Mouse (Mus musculus): ENCODE results near the gene Abca17. TPM values are rescaled to one million over a fixed set of nuclear protein-coding genes. Genes with fewer than 3 reads are reported as not detected.

Abca17 gene
- polyA plus RNA-seq, 1 experiment from 2014 or later, result not detected

GRCm38 (mm10) chr17:24320826-24321225 lies 30.0 kb downstream of the Abca17 start:
- 74% methylated on average over 3 of the region's 3 CpGs for WGBS
- no peak for DNase-seq (ENCODE audit: low spot score)
- ATAC-seq (replicated peaks; ENCODE audit: low FRiP score), result no peak

GRCm38 (mm10) chr17:24307500-24307899 lies 43.4 kb downstream of the Abca17 start:
- Histone ChIP-seq H3K36me3 (ENCODE audit: control insufficient read depth, insufficient read depth, low read length) (no peaks in the 10 kb centered on the region), H3K27me3 (replicated peaks; ENCODE audit: control insufficient read depth, insufficient read depth, low read length) (no peaks in the 10 kb centered on the region), H3K4me1 (replicated peaks; ENCODE audit: control insufficient read depth, insufficient read depth, low read length) (no peaks in the 10 kb centered on the region), H3K4me2 (no peak overlapping the region), H3K4me3 (ENCODE audit: low read depth, low read length) (no peak overlapping the region), H3K9me3 (ENCODE audit: control insufficient read depth, low read length) (no peaks in the 10 kb centered on the region), H3K9ac (ENCODE audit: low read depth, low read length) (no peak overlapping the region), H3K27ac (ENCODE audit: low read depth, low read length) (no peak overlapping the region)
- WGBS, result 28% methylated on average over 4 of the region's 4 CpGs
- DNase-seq (ENCODE audit: low spot score) (no peak), ATAC-seq (replicated peaks; ENCODE audit: low FRiP score) (no peak)

More at GRCm38 (mm10) chr17:24320826-24321225, 30.0 kb downstream of the Abca17 start:
- no peaks in the 10 kb centered on the region for H3K27me3 ChIP-seq (replicated peaks; ENCODE audit: control insufficient read depth, insufficient read depth, low read length)
- no peak overlapping the region for H3K4me2 ChIP-seq
- no peaks in the 10 kb centered on the region for H3K4me1 ChIP-seq (replicated peaks; ENCODE audit: control insufficient read depth, insufficient read depth, low read length)
- H3K36me3 ChIP-seq (ENCODE audit: control insufficient read depth, insufficient read depth, low read length), result no peaks in the 10 kb centered on the region
- H3K4me3 ChIP-seq (ENCODE audit: low read depth, low read length), result no peak overlapping the region
- 0 out of 2 replicates have a peak, but pooled peaks cover 3% of the 10 kb centered on the region for H3K9me3 ChIP-seq (ENCODE audit: control insufficient read depth, low read length)
- no peak overlapping the region for H3K27ac ChIP-seq (ENCODE audit: low read depth, low read length)
- no peak overlapping the region for H3K9ac ChIP-seq (ENCODE audit: low read depth, low read length)

- no peak overlapping the region for H3K4me2 ChIP-seq
- H3K9ac ChIP-seq (ENCODE audit: low read depth, low read length), result no peak overlapping the region
- DNase-seq (ENCODE audit: low spot score) (no peak), ATAC-seq (replicated peaks; ENCODE audit: low FRiP score) (no peak)
- no peak overlapping the region for H3K27ac ChIP-seq (ENCODE audit: low read depth, low read length)
- 64% methylated on average over 4 of the region's 4 CpGs for WGBS
- no peaks in the 10 kb centered on the region for H3K4me1 ChIP-seq (replicated peaks; ENCODE audit: control insufficient read depth, insufficient read depth, low read length)
- H3K36me3 ChIP-seq (ENCODE audit: control insufficient read depth, insufficient read depth, low read length), result no peaks in the 10 kb centered on the region
- no peaks in the 10 kb centered on the region for H3K27me3 ChIP-seq (replicated peaks; ENCODE audit: control insufficient read depth, insufficient read depth, low read length)
- H3K9me3 ChIP-seq (ENCODE audit: control insufficient read depth, low read length), result no peaks in the 10 kb centered on the region
- no peak overlapping the region for H3K4me3 ChIP-seq (ENCODE audit: low read depth, low read length)
Measured at GRCm38 (mm10) chr17:24300651-24301050, 50.2 kb downstream of the Abca17 start.

- no peak overlapping the region for H3K4me2 ChIP-seq
- no peaks in the 10 kb centered on the region for H3K36me3 ChIP-seq (ENCODE audit: control insufficient read depth, insufficient read depth, low read length)
- no peaks in the 10 kb centered on the region for H3K27me3 ChIP-seq (replicated peaks; ENCODE audit: control insufficient read depth, insufficient read depth, low read length)
- no peaks in the 10 kb centered on the region for H3K4me1 ChIP-seq (replicated peaks; ENCODE audit: control insufficient read depth, insufficient read depth, low read length)
- ATAC-seq (replicated peaks; ENCODE audit: low FRiP score) (no peak), DNase-seq (ENCODE audit: low spot score) (no peak)
- no peaks in the 10 kb centered on the region for H3K9me3 ChIP-seq (ENCODE audit: control insufficient read depth, low read length)
- H3K9ac ChIP-seq (ENCODE audit: low read depth, low read length), result no peak overlapping the region
- 63% methylated on average over 5 of the region's 5 CpGs for WGBS
- no peak overlapping the region for H3K27ac ChIP-seq (ENCODE audit: low read depth, low read length)
- no peak overlapping the region for H3K4me3 ChIP-seq (ENCODE audit: low read depth, low read length)
Measured at GRCm38 (mm10) chr17:24289338-24289737, 61.5 kb downstream of the Abca17 start.

- H3K4me2 ChIP-seq, result no peak overlapping the region
- DNase-seq (ENCODE audit: low spot score) (no peak), ATAC-seq (replicated peaks; ENCODE audit: low FRiP score) (no peak)
Measured at GRCm38 (mm10) chr17:24288477-24288876, 62.4 kb downstream of the Abca17 start.

GRCm38 (mm10) chr17:24285680-24286079 lies 65.2 kb downstream of the Abca17 start:
- 70% methylated on average over 3 of the region's 3 CpGs for WGBS
- Histone ChIP-seq H3K4me1 (replicated peaks; ENCODE audit: control insufficient read depth, insufficient read depth, low read length) (no peaks in the 10 kb centered on the region), H3K36me3 (ENCODE audit: control insufficient read depth, insufficient read depth, low read length) (no peaks in the 10 kb centered on the region), H3K9me3 (ENCODE audit: control insufficient read depth, low read length) (no peaks in the 10 kb centered on the region), H3K4me3 (ENCODE audit: low read depth, low read length) (no peak overlapping the region), H3K27ac (ENCODE audit: low read depth, low read length) (no peak overlapping the region), H3K9ac (ENCODE audit: low read depth, low read length) (no peak overlapping the region), H3K4me2 (no peak overlapping the region), H3K27me3 (replicated peaks; ENCODE audit: control insufficient read depth, insufficient read depth, low read length) (no peaks in the 10 kb centered on the region)
- ATAC-seq (replicated peaks; ENCODE audit: low FRiP score) (no peak), DNase-seq (ENCODE audit: low spot score) (no peak)

More at GRCm38 (mm10) chr17:24288477-24288876, 62.4 kb downstream of the Abca17 start:
- WGBS, result 78% methylated on average over 9 of the region's 9 CpGs
- no peak overlapping the region for H3K9ac ChIP-seq (ENCODE audit: low read depth, low read length)
- no peaks in the 10 kb centered on the region for H3K9me3 ChIP-seq (ENCODE audit: control insufficient read depth, low read length)
- H3K36me3 ChIP-seq (ENCODE audit: control insufficient read depth, insufficient read depth, low read length), result no peaks in the 10 kb centered on the region
- no peaks in the 10 kb centered on the region for H3K27me3 ChIP-seq (replicated peaks; ENCODE audit: control insufficient read depth, insufficient read depth, low read length)
- no peak overlapping the region for H3K27ac ChIP-seq (ENCODE audit: low read depth, low read length)
- H3K4me3 ChIP-seq (ENCODE audit: low read depth, low read length), result no peak overlapping the region
- no peaks in the 10 kb centered on the region for H3K4me1 ChIP-seq (replicated peaks; ENCODE audit: control insufficient read depth, insufficient read depth, low read length)

GRCm38 (mm10) chr17:24283266-24283818 lies 67.5 kb downstream of the Abca17 start:
- Histone ChIP-seq H3K9me3 (ENCODE audit: control insufficient read depth, low read length) (no peaks in the 10 kb centered on the region), H3K27ac (ENCODE audit: low read depth, low read length) (no peak overlapping the region), H3K36me3 (ENCODE audit: control insufficient read depth, insufficient read depth, low read length) (no peaks in the 10 kb centered on the region), H3K9ac (ENCODE audit: low read depth, low read length) (no peak overlapping the region), H3K4me3 (ENCODE audit: low read depth, low read length) (no peak overlapping the region), H3K27me3 (replicated peaks; ENCODE audit: control insufficient read depth, insufficient read depth, low read length) (no peaks in the 10 kb centered on the region), H3K4me1 (replicated peaks; ENCODE audit: control insufficient read depth, insufficient read depth, low read length) (no peaks in the 10 kb centered on the region), H3K4me2 (no peak overlapping the region)
- WGBS, result 67% methylated on average over 9 of the region's 9 CpGs
- DNase-seq (ENCODE audit: low spot score) (no peak), ATAC-seq (replicated peaks; ENCODE audit: low FRiP score) (no peak)

- ATAC-seq (replicated peaks; ENCODE audit: low FRiP score) (no peak), DNase-seq (ENCODE audit: low spot score) (no peak)
- 54% methylated on average over 4 of the region's 4 CpGs for WGBS
- H3K27ac ChIP-seq (ENCODE audit: low read depth, low read length), result no peak overlapping the region
- no peaks in the 10 kb centered on the region for H3K36me3 ChIP-seq (ENCODE audit: control insufficient read depth, insufficient read depth, low read length)
- no peaks in the 10 kb centered on the region for H3K4me1 ChIP-seq (replicated peaks; ENCODE audit: control insufficient read depth, insufficient read depth, low read length)
- no peak overlapping the region for H3K4me2 ChIP-seq
- H3K4me3 ChIP-seq (ENCODE audit: low read depth, low read length), result no peak overlapping the region
- H3K9me3 ChIP-seq (ENCODE audit: control insufficient read depth, low read length), result no peaks in the 10 kb centered on the region
- no peak overlapping the region for H3K9ac ChIP-seq (ENCODE audit: low read depth, low read length)
- H3K27me3 ChIP-seq (replicated peaks; ENCODE audit: control insufficient read depth, insufficient read depth, low read length), result no peaks in the 10 kb centered on the region
Measured at GRCm38 (mm10) chr17:24282637-24283036, 68.2 kb downstream of the Abca17 start.

GRCm38 (mm10) chr17:24279907-24280306 lies 71.0 kb downstream of the Abca17 start:
- DNase-seq (ENCODE audit: low spot score), result no peak
- ATAC-seq (replicated peaks; ENCODE audit: low FRiP score), result no peak
- Histone ChIP-seq H3K36me3 (ENCODE audit: control insufficient read depth, insufficient read depth, low read length) (no peaks in the 10 kb centered on the region), H3K4me3 (ENCODE audit: low read depth, low read length) (no peak overlapping the region), H3K4me2 (no peak overlapping the region), H3K9me3 (ENCODE audit: control insufficient read depth, low read length) (no peaks in the 10 kb centered on the region), H3K4me1 (replicated peaks; ENCODE audit: control insufficient read depth, insufficient read depth, low read length) (no peaks in the 10 kb centered on the region), H3K27me3 (replicated peaks; ENCODE audit: control insufficient read depth, insufficient read depth, low read length) (no peaks in the 10 kb centered on the region), H3K9ac (ENCODE audit: low read depth, low read length) (no peak overlapping the region), H3K27ac (ENCODE audit: low read depth, low read length) (no peak overlapping the region)
- 47% methylated on average over 4 of the region's 4 CpGs for WGBS
